Mouse (Mus musculus): ENCODE data around the gene Synpo2. TPM values are rescaled to one million over a fixed set of nuclear protein-coding genes. Genes with fewer than 3 reads are reported as not detected.

Gene Synpo2
- polyA plus RNA-seq, 1 experiment from 2014 or later, result 0.72 TPM

GRCm38 (mm10) chr3:123176366-123177334 is 59.3 kb downstream of the Synpo2 start:
- 80% methylated on average over 19 of the region's 19 CpGs for WGBS

GRCm38 (mm10) chr3:123175142-123175541 is 60.8 kb downstream of the Synpo2 start:
- no peak for ATAC-seq
- Histone ChIP-seq H3K9me3 (replicated peaks) (no peaks in the 10 kb centered on the region), H3K4me1 (0 out of 2 replicates have a peak, but pooled peaks cover 3% of the 10 kb centered on the region), H3K27ac (no peak overlapping the region), H3K9ac (no peak overlapping the region), H3K4me3 (no peak overlapping the region), H3K36me3 (ENCODE audit: poor library complexity, severe bottlenecking) (no peaks in the 10 kb centered on the region), H3K4me2 (no peak overlapping the region), H3K27me3 (no peaks in the 10 kb centered on the region)
- WGBS, result 90% methylated on average over 7 of the region's 7 CpGs

More at GRCm38 (mm10) chr3:123176366-123177334, 59.3 kb downstream of the Synpo2 start:
- no peak overlapping the region for H3K4me3 ChIP-seq
- no peak overlapping the region for H3K4me2 ChIP-seq
- H3K27me3 ChIP-seq, result no peaks in the 10 kb centered on the region
- no peaks in the 10 kb centered on the region for H3K9me3 ChIP-seq (replicated peaks)
- H3K4me1 ChIP-seq, result no peaks in the 10 kb centered on the region
- H3K9ac ChIP-seq, result no peak overlapping the region
- ATAC-seq, result no peak
- no peaks in the 10 kb centered on the region for H3K36me3 ChIP-seq (ENCODE audit: poor library complexity, severe bottlenecking)
- no peak overlapping the region for H3K27ac ChIP-seq

GRCm38 (mm10) chr3:123174379-123174697 is 61.6 kb downstream of the Synpo2 start:
- Histone ChIP-seq H3K36me3 (ENCODE audit: poor library complexity, severe bottlenecking) (no peaks in the 10 kb centered on the region), H3K27me3 (no peaks in the 10 kb centered on the region), H3K4me3 (no peak overlapping the region), H3K4me2 (no peak overlapping the region), H3K4me1 (0 out of 2 replicates have a peak, but pooled peaks cover 3% of the 10 kb centered on the region), H3K27ac (no peak overlapping the region), H3K9ac (no peak overlapping the region), H3K9me3 (replicated peaks) (no peaks in the 10 kb centered on the region)
- WGBS, result 94% methylated on average over 8 of the region's 8 CpGs
- ATAC-seq, result no peak

- H3K4me1 ChIP-seq, result 0 out of 2 replicates have a peak, but pooled peaks cover 3% of the 10 kb centered on the region
- H3K4me3 ChIP-seq, result no peak overlapping the region
- no peak overlapping the region for H3K9ac ChIP-seq
- H3K36me3 ChIP-seq (ENCODE audit: poor library complexity, severe bottlenecking), result no peaks in the 10 kb centered on the region
- no peak for ATAC-seq
- WGBS, result 90% methylated on average over 21 of the region's 21 CpGs
- no peaks in the 10 kb centered on the region for H3K27me3 ChIP-seq
- no peak overlapping the region for H3K4me2 ChIP-seq
- H3K9me3 ChIP-seq (replicated peaks), result no peaks in the 10 kb centered on the region
- no peak overlapping the region for H3K27ac ChIP-seq
Observed at GRCm38 (mm10) chr3:123173553-123174378, 62.2 kb downstream of the Synpo2 start.

GRCm38 (mm10) chr3:123172151-123172550 is 63.8 kb downstream of the Synpo2 start:
- no peak for ATAC-seq
- Histone ChIP-seq H3K27me3 (no peaks in the 10 kb centered on the region), H3K4me3 (no peak overlapping the region), H3K4me2 (no peak overlapping the region), H3K36me3 (ENCODE audit: poor library complexity, severe bottlenecking) (no peaks in the 10 kb centered on the region), H3K9me3 (replicated peaks) (no peaks in the 10 kb centered on the region), H3K4me1 (0 out of 2 replicates have a peak, but pooled peaks cover 3% of the 10 kb centered on the region), H3K9ac (no peak overlapping the region), H3K27ac (no peak overlapping the region)
- 89% methylated on average over 5 of the region's 5 CpGs for WGBS

GRCm38 (mm10) chr3:123169398-123169797 is 66.6 kb downstream of the Synpo2 start:
- H3K36me3 ChIP-seq (ENCODE audit: poor library complexity, severe bottlenecking), result no peaks in the 10 kb centered on the region
- no peak overlapping the region for H3K4me2 ChIP-seq
- H3K27ac ChIP-seq, result no peak overlapping the region
- WGBS, result 73% methylated on average over 4 of the region's 4 CpGs
- 0 out of 2 replicates have a peak, but pooled peaks cover 3% of the 10 kb centered on the region for H3K4me1 ChIP-seq
- no peak overlapping the region for H3K9ac ChIP-seq
- no peaks in the 10 kb centered on the region for H3K9me3 ChIP-seq (replicated peaks)
- no peak for ATAC-seq
- no peaks in the 10 kb centered on the region for H3K27me3 ChIP-seq
- H3K4me3 ChIP-seq, result no peak overlapping the region

GRCm38 (mm10) chr3:123168815-123169214 is 67.1 kb downstream of the Synpo2 start:
- WGBS, result 13% methylated on average over 5 of the region's 5 CpGs
- H3K4me1 ChIP-seq, result 0 out of 2 replicates have a peak, but pooled peaks cover 3% of the 10 kb centered on the region
- no peak overlapping the region for H3K9ac ChIP-seq
- no peaks in the 10 kb centered on the region for H3K36me3 ChIP-seq (ENCODE audit: poor library complexity, severe bottlenecking)
- no peaks in the 10 kb centered on the region for H3K9me3 ChIP-seq (replicated peaks)
- peak; percentile 62; the same call in 1 of the 2 replicates for ATAC-seq
- H3K4me2 ChIP-seq, result no peak overlapping the region
- H3K27ac ChIP-seq, result no peak overlapping the region
- H3K4me3 ChIP-seq, result no peak overlapping the region
- no peaks in the 10 kb centered on the region for H3K27me3 ChIP-seq

GRCm38 (mm10) chr3:123166450-123166849 is 69.5 kb downstream of the Synpo2 start:
- Histone ChIP-seq H3K27me3 (no peaks in the 10 kb centered on the region), H3K36me3 (ENCODE audit: poor library complexity, severe bottlenecking) (no peaks in the 10 kb centered on the region), H3K4me1 (0 out of 2 replicates have a peak, but pooled peaks cover 3% of the 10 kb centered on the region), H3K27ac (no peak overlapping the region), H3K9ac (no peak overlapping the region), H3K4me2 (no peak overlapping the region), H3K4me3 (no peak overlapping the region), H3K9me3 (replicated peaks) (no peaks in the 10 kb centered on the region)
- ATAC-seq, result no peak
- WGBS, result 68% methylated on average over 5 of the region's 5 CpGs

- 74% methylated on average over 1 of the region's 1 CpGs for WGBS
- Histone ChIP-seq H3K4me2 (no peak overlapping the region), H3K36me3 (ENCODE audit: poor library complexity, severe bottlenecking) (no peaks in the 10 kb centered on the region), H3K4me3 (no peak overlapping the region), H3K4me1 (no peaks in the 10 kb centered on the region), H3K27me3 (no peaks in the 10 kb centered on the region), H3K27ac (no peak overlapping the region), H3K9ac (no peak overlapping the region), H3K9me3 (replicated peaks) (no peaks in the 10 kb centered on the region)
- ATAC-seq, result no peak
Observed at GRCm38 (mm10) chr3:123164183-123164582, 71.8 kb downstream of the Synpo2 start.

GRCm38 (mm10) chr3:123163192-123163523 is 72.8 kb downstream of the Synpo2 start:
- WGBS, result 58% methylated on average over 4 of the region's 4 CpGs
- no peak for ATAC-seq

GRCm38 (mm10) chr3:123162289-123163191 is 73.4 kb downstream of the Synpo2 start:
- ATAC-seq, result no peak
- Histone ChIP-seq H3K4me2 (no peak overlapping the region), H3K4me1 (no peaks in the 10 kb centered on the region), H3K36me3 (ENCODE audit: poor library complexity, severe bottlenecking) (no peaks in the 10 kb centered on the region), H3K27me3 (no peaks in the 10 kb centered on the region), H3K9me3 (replicated peaks) (no peaks in the 10 kb centered on the region), H3K9ac (no peak overlapping the region), H3K27ac (no peak overlapping the region), H3K4me3 (no peak overlapping the region)
- 38% methylated on average over 6 of the region's 6 CpGs for WGBS

More at GRCm38 (mm10) chr3:123163192-123163523, 72.8 kb downstream of the Synpo2 start:
- H3K4me1 ChIP-seq, result no peaks in the 10 kb centered on the region
- no peak overlapping the region for H3K4me2 ChIP-seq
- H3K27ac ChIP-seq, result no peak overlapping the region
- H3K36me3 ChIP-seq (ENCODE audit: poor library complexity, severe bottlenecking), result no peaks in the 10 kb centered on the region
- H3K9ac ChIP-seq, result no peak overlapping the region
- no peaks in the 10 kb centered on the region for H3K9me3 ChIP-seq (replicated peaks)
- H3K27me3 ChIP-seq, result no peaks in the 10 kb centered on the region
- H3K4me3 ChIP-seq, result no peak overlapping the region
